Mouse (Mus musculus): ENCODE data around the gene Polk. TPM values are rescaled to one million over a fixed set of nuclear protein-coding genes. Genes with fewer than 3 reads are reported as not detected.

Polk gene
- 10 to 100 TPM; 22.2 to 24.7 TPM for polyA plus RNA-seq (2017; shearing (Covaris generic))

- ATAC-seq = peak; percentile 91
These were observed at the start of gene Polk, which contains the start of gene Col4a3bp for GRCm38 (mm10) chr13:96542081-96542889. Polk (minus strand) TSS chr13:96542579. Col4a3bp (plus strand) TSS chr13:96542618.

GRCm38 (mm10) chr13:96588642-96589041 is 46.3 kb upstream of the Polk start:
- ATAC-seq = no peak

- no peak for ATAC-seq
These were observed 44.2 kb upstream of the Polk start for GRCm38 (mm10) chr13:96586540-96586939.

- no peak for ATAC-seq
These were observed 41.8 kb upstream of the Polk start for GRCm38 (mm10) chr13:96584201-96584600.

GRCm38 (mm10) chr13:96579979-96580378 is 37.6 kb upstream of the Polk start:
- no peak for ATAC-seq

GRCm38 (mm10) chr13:96579104-96579503 is 36.7 kb upstream of the Polk start:
- no peak for ATAC-seq

GRCm38 (mm10) chr13:96574170-96574569 is 31.8 kb upstream of the Polk start:
- ATAC-seq = no peak

GRCm38 (mm10) chr13:96571016-96571361 is 28.6 kb upstream of the Polk start:
- no peak for ATAC-seq

GRCm38 (mm10) chr13:96570313-96571015 is 28.1 kb upstream of the Polk start:
- ATAC-seq = no peak

- ATAC-seq = no peak
These were observed 25.6 kb upstream of the Polk start for GRCm38 (mm10) chr13:96567977-96568376.

- ATAC-seq = peak; percentile 93
These were observed 12.7 kb upstream of the Polk start for GRCm38 (mm10) chr13:96555099-96555498.

- peak; percentile 50 for ATAC-seq
These were observed 5.6 kb upstream of the Polk start for GRCm38 (mm10) chr13:96547941-96548340.

- no peak for ATAC-seq
These were observed 4.9 kb upstream of the Polk start for GRCm38 (mm10) chr13:96547250-96547649.

GRCm38 (mm10) chr13:96544506-96544905 is 2.1 kb upstream of the Polk start:
- no peak for ATAC-seq

GRCm38 (mm10) chr13:96542901-96543891 is 817 bp upstream of the Polk start:
- peak; percentile 40 for ATAC-seq

- ATAC-seq = no peak
These were observed 998 bp downstream of the Polk start for GRCm38 (mm10) chr13:96541381-96541780.

- no peak for ATAC-seq
These were observed 4.3 kb downstream of the Polk start for GRCm38 (mm10) chr13:96538103-96538502.

- ATAC-seq = no peak
These were observed 5.4 kb downstream of the Polk start for GRCm38 (mm10) chr13:96536821-96537572.

- no peak for ATAC-seq
These were observed 8.6 kb downstream of the Polk start for GRCm38 (mm10) chr13:96533742-96534141.

- no peak for ATAC-seq
These were observed 10.2 kb downstream of the Polk start for GRCm38 (mm10) chr13:96532176-96532575.

- ATAC-seq = no peak
These were observed 12.3 kb downstream of the Polk start for GRCm38 (mm10) chr13:96530064-96530463.

- ATAC-seq = no peak
These were observed 12.8 kb downstream of the Polk start for GRCm38 (mm10) chr13:96529542-96529941.

All from CD4-positive, CD25-positive, alpha-beta regulatory T cell, adult 4 months (primary cell).